Mouse (Mus musculus): ENCODE measurements around the gene Wapl. TPM values are rescaled to one million over a fixed set of nuclear protein-coding genes. Genes with fewer than 3 reads are reported as not detected.

Wapl gene
- total and polyA plus RNA-seq, 3 experiments: 77.7 to 114 (median 79.2) TPM

- H3K79me2 ChIP-seq (replicated peaks; ENCODE audit: control insufficient read depth, extremely low read depth, insufficient read depth, poor library complexity, severe bottlenecking): no peaks in the 10 kb centered on the region
- no peak for DNase-seq (ENCODE audit: extremely low read depth)
- no peak overlapping the region for H3K9ac ChIP-seq (ENCODE audit: insufficient read depth, low read depth)
- dilution Hi-C loops (cut with MboI; ENCODE audit: extremely low pct_ligation_motif_present, extremely low pct_unique_long_range_greater_than_20kb, low sequenced_read_pairs) (loop anchor here (25.0 kb wide), 1 partner anchor 162 kb away; the partner anchor contains the start of gene Opn4), in situ Hi-C loops (cut with MboI; ENCODE audit: low pct_ligation_motif_present, low pct_unique_long_range_greater_than_20kb, low sequenced_read_pairs) (loop anchor here (5.0 to 25.0 kb wide), 2 partner anchors 152 to 337 kb away; no protein-coding TSS in a partner anchor)
- H3K27ac ChIP-seq (ENCODE audit: insufficient read depth, low read depth): no peak overlapping the region
- TF ChIP-seq HCFC1 (IDR thresholded peaks at IDR 0.05; ENCODE audit: low read depth, low read length) (no peak), SIN3A (IDR thresholded peaks at IDR 0.05; ENCODE audit: low read length) (no peak), TCF12 (IDR thresholded peaks at IDR 0.05; ENCODE audit: low read depth, low read length) (no peak), RAD21 (IDR thresholded peaks at IDR 0.05; ENCODE audit: low read depth, low read length) (no peak), GABPA (IDR thresholded peaks at IDR 0.05; ENCODE audit: insufficient replicate concordance, low read depth, low read length) (no peak), USF2 (conservative IDR thresholded peaks at IDR 0.05; ENCODE audit: low read depth, low read length) (no peak), ZC3H11A (IDR thresholded peaks at IDR 0.05; ENCODE audit: low read depth, low read length) (no peak), ZMIZ1 (IDR thresholded peaks at IDR 0.05; ENCODE audit: low read depth, low read length) (no peak), MAX (IDR thresholded peaks at IDR 0.05; ENCODE audit: low read length) (no peak), E2F4 (IDR thresholded peaks at IDR 0.05; ENCODE audit: insufficient replicate concordance, low read depth, low read length) (no peak), IRF4 (IDR thresholded peaks at IDR 0.05; ENCODE audit: low read depth, low read length) (no peak), PAX5 (IDR thresholded peaks at IDR 0.05; ENCODE audit: low read length) (no peak), CHD2 (IDR thresholded peaks at IDR 0.05; ENCODE audit: low read length) (no peak), ELF1 (IDR thresholded peaks at IDR 0.05; ENCODE audit: low read depth, low read length) (no peak)
- no peaks in the 10 kb centered on the region for H3K36me3 ChIP-seq (replicated peaks in 1 of 2; ENCODE audit: control insufficient read depth in 1 of 2, insufficient read depth in 1 of 2, low read length in 1 of 2)
- H3K4me2 ChIP-seq (ENCODE audit: insufficient read depth, low read depth, poor library complexity, severe bottlenecking): no peak overlapping the region
- H3K9me3 ChIP-seq (replicated peaks; ENCODE audit: low read length): peaks cover 9% of the 10 kb centered on the region
- no peaks in the 10 kb centered on the region for H3K27me3 ChIP-seq (replicated peaks)
- H3K4me1 ChIP-seq (ENCODE audit: control insufficient read depth in 1 of 2, insufficient read depth in 2 of 2): peaks cover 4 to 5% of the 10 kb centered on the region in 2 experiments
- no peak overlapping the region for H3K4me3 ChIP-seq (replicated peaks in 1 of 3; ENCODE audit: low read depth in 2 of 3, low read length in 2 of 3, poor library complexity in 1 of 3)
Measured at GRCm38 (mm10) chr14:34774231-34774630, 100.5 kb downstream of the Wapl start.

GRCm38 (mm10) chr14:34776719-34777385, 103.1 kb downstream of the Wapl start:
- H3K9me3 ChIP-seq (replicated peaks; ENCODE audit: low read length): peaks cover 9% of the 10 kb centered on the region
- H3K4me3 ChIP-seq (replicated peaks in 1 of 3; ENCODE audit: low read depth in 2 of 3, low read length in 2 of 3, poor library complexity in 1 of 3): no peak overlapping the region
- H3K9ac ChIP-seq (ENCODE audit: insufficient read depth, low read depth): no peak overlapping the region
- DNase-seq (ENCODE audit: extremely low read depth): no peak
- no peaks in the 10 kb centered on the region for H3K79me2 ChIP-seq (replicated peaks; ENCODE audit: control insufficient read depth, extremely low read depth, insufficient read depth, poor library complexity, severe bottlenecking)
- in situ Hi-C loops (cut with MboI; ENCODE audit: low pct_ligation_motif_present, low pct_unique_long_range_greater_than_20kb, low sequenced_read_pairs) (no loop called here), dilution Hi-C loops (cut with MboI; ENCODE audit: extremely low pct_ligation_motif_present, extremely low pct_unique_long_range_greater_than_20kb, low sequenced_read_pairs) (no loop called here)
- TF ChIP-seq POLR2A (IDR thresholded peaks at IDR 0.05; ENCODE audit: low read depth, low read length) (no peak), KAT2A (IDR thresholded peaks at IDR 0.05; ENCODE audit: insufficient replicate concordance, low read length) (no peak), TCF12 (IDR thresholded peaks at IDR 0.05; ENCODE audit: low read depth, low read length) (no peak), USF1 (IDR thresholded peaks at IDR 0.05; ENCODE audit: low read depth, low read length) (no peak), USF2 (conservative IDR thresholded peaks at IDR 0.05; ENCODE audit: low read depth, low read length) (no peak), JUND (conservative IDR thresholded peaks at IDR 0.05; ENCODE audit: low read depth, low read length) (no peak), NELFE (IDR thresholded peaks at IDR 0.05; ENCODE audit: low read depth, low read length) (no peak), SIN3A (IDR thresholded peaks at IDR 0.05; ENCODE audit: low read length) (no peak), JUN (IDR thresholded peaks at IDR 0.05; ENCODE audit: insufficient read depth, low read depth, low read length) (no peak), MEF2A (IDR thresholded peaks at IDR 0.05; ENCODE audit: borderline replicate concordance, low read depth, low read length) (no peak), POLR2AphosphoS2 (IDR thresholded peaks at IDR 0.05; ENCODE audit: low read depth, low read length) (no peak)
- H3K4me1 ChIP-seq (ENCODE audit: control insufficient read depth in 1 of 2, insufficient read depth in 2 of 2): peaks cover 2 to 14% of the 10 kb centered on the region in 2 experiments; a peak in 2 of 4 replicates
- H3K4me2 ChIP-seq (ENCODE audit: insufficient read depth, low read depth, poor library complexity, severe bottlenecking): no peak overlapping the region
- H3K27me3 ChIP-seq (replicated peaks): peaks cover 2% of the 10 kb centered on the region
- H3K27ac ChIP-seq (ENCODE audit: insufficient read depth, low read depth): no peak overlapping the region
- no peaks in the 10 kb centered on the region for H3K36me3 ChIP-seq (replicated peaks in 1 of 2; ENCODE audit: control insufficient read depth in 1 of 2, insufficient read depth in 1 of 2, low read length in 1 of 2)

Data from CH12.LX (cell line).